Mouse (Mus musculus) heart, adult 11 months (tissue): ENCODE results near the gene Cnih3.

ENCODE experiments used
- DNase-seq: peaks from one replicate; pipeline ENCODE4 v3.0.0; 2022

The Cnih3 gene

DNA sequence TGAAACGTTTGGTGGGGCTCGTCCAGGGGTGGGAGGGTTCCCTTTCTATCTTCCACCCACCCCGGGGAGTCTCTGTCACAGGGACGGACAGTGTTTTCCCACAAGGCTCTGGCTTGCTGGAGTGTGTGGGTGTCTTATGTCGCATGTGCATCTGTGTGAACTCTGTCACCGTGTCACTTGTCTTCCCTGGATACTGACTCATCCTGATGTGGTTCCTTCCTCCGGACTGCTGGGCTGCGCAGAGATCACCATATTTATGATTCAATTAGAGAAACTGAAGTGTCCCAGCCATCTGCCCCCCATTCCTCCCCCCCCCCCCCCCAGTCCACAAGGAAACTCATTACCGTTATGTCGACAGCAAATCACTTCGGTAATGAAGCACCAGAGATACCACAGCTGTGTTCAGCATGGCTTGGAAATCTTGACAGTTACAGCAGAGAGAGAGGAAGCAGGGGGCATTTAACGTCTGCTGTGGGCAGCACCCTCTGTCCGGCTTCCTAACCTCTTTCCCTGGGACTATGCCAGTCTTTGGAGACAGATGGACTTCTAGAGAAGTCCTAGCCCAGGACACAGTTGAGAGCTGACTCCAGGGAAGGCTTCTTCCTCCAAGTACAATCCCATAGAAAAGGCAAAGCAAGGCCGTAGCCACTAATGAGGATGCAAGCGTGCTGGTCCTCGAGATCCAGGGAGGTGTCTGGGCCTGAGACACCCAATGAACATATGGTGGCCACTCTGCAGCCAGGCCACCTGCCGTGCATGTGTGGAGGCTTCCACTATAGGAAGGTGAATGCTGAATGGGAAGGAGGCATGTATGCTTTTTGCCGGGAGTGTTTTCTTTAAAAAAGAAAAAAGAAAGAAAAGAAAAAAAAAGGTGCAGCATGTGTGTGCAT lies 55.9 kb downstream of the Cnih3 start:
- no peak for DNase-seq

DNA sequence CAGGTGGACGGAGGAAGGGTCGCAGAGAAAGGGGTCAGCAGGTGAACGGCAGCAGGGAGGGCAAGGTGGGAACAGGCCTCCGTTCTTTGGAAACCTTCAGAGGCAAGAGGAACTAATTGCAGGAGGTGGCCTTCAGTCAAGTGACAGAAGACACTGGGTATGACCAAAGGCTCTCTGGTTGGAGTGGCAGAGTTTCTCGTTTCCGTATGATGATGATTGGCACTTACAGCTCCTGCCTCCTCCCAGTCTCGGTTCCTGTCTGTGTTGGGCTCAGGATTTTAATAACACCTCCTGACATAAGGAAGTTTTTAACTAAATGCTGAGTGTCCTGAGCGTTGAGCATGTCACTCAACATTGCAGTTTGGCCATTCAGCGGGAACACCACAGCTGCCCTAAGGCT lies 57.3 kb downstream of the Cnih3 start:
- DNase-seq = no peak

DNA sequence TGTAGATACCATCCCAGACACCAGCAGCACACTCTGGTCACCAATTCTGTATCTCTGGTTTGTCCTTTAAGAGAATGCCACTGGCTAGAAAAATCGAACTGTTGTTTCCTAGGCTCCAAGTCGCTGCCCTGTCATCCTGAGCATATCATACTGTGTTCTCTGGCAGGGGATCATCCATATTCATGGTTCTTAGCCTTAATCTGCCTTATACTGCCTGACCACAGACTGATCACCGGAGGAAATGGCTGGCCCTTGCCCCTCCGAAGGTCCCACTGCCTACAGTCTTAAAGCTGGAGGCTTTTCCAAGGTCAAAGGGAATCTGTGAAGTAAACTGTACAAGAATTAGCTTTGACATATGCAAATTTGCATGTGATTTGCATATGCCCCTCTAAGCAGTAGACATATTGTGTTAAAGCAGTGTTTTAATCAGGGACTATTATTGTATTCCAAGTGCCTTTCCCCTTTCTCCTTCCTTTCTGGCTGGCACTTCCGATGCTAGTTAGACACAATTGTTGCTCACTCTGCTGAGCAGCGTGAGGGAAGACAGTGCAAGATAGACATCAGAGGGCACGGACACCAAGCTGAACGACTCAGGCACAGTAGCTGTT lies 58.3 kb downstream of the Cnih3 start:
- no peak for DNase-seq

DNA sequence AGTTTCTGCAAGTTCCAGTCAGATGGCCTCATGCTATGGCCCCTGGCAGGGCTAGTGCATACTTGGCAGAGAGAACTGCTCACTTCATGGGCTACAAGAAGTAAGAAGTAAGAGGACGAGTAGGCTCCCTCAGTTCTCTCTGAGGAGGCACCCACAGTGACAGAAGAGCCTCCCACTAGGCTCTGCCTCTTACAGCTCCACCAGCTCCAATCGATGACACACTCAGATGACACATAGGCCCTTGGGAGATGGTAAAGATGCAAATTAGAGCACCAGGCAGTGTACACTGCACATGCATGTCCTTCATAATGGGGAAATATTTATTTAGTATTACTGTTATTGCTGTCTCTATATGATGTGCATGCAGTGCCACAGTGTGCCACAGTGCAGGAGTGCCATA lies 62.6 kb downstream of the Cnih3 start:
- no peak for DNase-seq

DNA sequence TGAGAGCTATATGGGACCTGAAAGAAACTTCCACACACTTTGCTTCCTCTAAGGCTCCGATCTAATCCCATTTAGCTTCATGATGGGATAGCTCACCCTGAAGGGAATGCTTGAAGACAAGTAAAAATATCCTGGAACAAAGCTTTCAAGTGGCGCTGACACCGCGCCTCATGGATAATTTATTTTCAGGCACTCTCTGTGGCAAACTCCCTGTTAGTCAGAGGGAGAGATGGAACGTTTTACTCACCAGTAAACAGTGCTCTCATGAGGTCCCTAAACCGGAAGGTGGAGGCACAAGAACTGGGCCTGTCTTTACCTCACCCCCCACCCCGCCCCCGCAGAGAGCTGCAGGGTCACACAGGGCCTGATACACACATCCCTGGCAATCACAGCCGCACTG lies 64.4 kb downstream of the Cnih3 start:
- no peak for DNase-seq

DNA sequence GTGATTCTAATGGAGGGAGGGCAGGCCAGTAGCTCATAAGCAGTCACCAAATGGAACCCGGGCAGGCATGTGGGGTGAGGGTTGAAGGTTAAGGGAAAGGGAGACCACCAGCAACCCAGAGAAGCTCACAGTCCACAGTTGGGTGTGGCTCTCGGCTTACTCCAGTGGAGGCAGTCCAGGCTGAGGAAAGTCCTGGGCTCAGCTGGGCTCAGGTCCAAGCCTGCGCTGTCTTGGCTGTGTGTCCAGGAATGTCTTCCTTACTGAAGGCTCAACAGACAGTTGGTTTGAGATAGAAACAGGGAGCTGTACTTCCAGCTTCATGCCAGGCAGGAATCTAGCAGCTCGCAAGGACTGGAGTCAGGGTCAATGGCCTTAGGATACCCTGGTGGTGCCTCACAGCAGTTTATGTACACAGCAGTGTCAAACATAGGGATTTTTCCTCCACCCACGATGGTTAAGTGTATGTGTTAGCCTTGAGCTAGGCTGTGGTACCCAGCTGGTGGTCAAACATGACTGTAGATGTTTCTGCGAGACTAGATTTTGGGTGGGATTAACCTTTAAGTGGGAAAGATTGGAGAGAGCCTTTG lies 65.6 kb downstream of the Cnih3 start:
- no peak for DNase-seq

DNA sequence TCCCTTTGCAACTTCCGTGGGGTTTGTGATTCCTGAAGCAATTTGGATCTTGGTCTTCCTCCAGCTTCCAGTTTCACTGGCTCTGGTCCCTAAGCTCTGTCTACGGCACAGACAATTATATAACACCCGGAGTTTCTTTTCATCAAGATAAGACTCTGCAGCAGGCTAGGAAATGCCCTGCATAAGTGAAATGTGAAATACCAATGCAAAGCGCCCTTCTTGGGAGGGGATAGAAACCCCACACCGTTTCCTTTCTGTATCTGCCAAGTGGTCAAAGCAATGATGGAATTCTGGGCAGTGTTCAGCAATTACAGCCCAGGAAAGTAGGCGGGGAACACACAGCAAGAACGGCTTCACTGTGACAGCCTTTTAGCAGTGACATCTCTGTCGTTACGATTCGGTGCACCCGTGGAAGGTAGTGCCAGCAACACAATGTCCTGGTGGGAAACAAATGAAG lies 67.7 kb downstream of the Cnih3 start:
- DNase-seq = no peak

DNA sequence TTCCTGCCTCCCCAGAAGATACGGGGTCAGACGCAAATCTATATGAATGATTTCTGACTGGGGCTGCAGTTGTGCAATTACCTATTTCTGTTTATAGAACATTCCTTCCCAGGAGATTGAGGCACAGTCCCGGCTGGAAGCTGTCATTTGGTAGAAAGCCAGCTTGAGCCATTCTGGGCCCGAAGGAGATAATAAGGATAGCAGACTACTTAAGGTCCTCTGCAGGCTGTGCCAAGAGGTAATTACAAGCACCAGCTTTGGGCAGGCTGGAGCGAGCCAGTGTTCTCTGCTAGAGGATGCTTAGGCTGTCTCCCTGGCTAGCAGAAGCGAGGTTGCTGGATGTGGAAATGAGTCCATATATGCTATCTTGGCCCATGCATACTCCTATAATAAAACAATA lies 70.4 kb downstream of the Cnih3 start:
- DNase-seq = no peak

DNA sequence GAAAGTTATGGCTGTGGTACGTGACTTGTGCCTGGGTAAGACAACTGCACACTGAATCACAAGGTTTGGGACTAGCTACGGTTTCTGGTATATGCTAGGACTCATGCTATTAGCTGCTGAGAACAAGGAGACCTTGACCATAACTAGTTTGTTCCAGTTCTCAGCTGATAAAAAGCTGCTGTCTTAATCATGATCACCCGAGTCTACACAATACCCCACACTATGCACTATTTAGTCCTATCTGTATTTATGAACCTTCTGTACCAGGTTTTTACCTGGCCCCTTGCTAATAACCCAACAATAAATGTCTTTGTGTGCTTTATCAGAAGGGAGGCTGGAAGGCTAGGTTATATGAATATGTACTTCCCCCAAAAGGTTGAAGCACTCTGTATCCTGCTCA lies 72.5 kb downstream of the Cnih3 start:
- DNase-seq = no peak

DNA sequence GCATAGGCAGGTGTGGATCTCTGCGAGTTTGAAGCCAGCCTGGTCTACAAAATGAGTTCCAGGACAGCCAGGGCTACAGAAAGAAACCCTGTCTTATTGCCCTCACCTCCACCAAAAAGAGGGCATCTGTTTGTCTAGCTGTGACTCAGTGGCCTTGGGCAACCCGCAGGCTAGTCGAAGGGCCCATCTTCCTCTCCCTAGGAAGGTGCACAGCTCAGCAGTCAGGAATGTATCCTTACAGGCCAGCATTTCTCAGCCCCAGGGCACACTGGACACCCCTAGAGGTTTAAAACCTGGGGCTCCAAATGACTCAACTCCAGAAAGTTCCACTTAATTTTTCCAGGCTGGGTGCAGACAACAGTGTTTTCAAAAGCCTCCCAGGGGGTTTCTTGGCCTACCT lies 73.0 kb downstream of the Cnih3 start:
- no peak for DNase-seq

DNA sequence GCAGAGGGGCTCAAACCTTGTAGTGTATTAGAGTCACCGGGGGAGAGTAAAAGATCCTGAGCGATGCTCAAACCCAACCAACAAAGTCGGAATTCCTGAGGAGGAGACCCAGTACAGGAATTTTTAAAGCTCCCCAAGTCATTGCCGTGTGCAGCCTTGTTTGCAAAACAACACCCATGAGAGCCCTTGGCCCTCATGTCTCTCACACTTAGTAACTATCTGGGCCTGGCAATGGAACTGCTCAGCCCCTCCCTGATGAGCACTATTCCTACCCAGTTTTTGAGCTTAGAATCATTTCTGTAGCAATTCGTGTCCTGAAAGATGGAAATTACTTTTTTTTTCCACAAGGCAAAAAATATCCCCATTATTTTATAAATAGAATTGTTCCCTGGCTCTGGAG lies 74.0 kb downstream of the Cnih3 start:
- DNase-seq = no peak

DNA sequence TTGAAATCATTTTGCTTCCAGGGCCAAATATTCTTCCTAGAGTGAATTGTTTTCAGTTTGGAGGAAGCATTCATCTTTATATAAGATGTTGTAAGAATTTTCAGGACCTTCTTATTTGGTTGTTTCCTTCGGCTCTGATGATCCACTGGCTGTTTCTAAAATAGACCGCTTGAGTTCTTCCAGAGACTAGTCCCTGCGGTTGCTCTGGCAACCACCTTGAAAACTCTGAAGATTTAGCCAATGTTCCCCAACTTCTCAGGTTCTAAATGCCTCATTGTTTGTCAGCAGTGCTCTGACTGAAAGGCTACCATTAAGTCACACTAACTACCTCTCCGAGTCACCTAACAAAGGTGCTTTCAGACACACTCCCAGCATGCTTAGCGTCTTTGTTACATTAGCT lies 80.8 kb downstream of the Cnih3 start:
- no peak for DNase-seq

DNA sequence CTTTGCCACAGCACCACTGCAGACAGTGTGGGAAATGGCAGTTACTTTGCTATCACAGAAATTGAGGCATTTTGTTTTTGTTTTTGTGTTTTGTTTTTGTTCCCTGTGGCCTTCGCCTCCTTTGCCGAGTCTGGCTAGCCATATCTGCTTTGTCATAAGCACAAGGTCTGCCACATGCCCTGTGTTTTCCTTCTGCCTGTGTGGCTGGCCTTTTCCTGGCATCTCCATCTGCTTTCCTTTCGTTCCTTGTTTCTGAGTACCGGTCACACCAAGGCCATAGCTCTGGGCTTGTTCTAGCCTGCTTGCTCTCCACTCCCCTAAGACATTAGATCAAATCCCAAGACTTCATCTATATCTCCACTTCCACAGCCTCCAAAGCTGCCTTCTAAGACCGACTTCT lies 83.0 kb downstream of the Cnih3 start:
- DNase-seq = no peak

DNA sequence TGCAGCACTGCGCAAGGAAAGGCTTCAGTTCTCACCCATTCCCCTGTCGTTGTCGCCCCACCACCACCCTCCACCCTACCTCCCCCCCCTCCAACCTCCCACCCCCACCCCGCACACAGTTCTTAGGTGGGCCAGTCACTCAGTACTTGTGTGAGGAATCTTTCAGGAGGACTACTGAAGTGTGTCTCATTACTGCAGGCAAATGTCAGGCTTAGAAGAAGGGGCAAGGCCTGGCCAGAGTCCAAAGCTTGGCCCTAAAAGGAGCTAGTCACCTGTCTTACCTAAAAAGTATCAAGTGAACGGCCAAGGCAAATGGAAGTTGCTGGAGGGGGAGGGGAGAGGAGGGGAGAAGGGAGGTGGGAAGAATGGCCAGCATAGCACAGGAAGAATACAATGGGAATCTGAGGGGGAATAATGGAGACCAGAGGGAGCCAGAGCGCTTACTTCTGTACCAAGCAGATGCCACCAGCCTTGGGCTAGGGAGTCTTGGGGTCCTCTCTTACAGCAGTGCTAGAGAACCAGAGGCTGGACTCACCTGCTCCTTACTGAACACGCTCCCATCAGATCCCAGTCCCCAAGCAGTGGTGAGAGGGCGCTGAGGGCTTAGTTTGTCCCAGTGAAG lies 88.7 kb downstream of the Cnih3 start:
- DNase-seq = no peak

DNA sequence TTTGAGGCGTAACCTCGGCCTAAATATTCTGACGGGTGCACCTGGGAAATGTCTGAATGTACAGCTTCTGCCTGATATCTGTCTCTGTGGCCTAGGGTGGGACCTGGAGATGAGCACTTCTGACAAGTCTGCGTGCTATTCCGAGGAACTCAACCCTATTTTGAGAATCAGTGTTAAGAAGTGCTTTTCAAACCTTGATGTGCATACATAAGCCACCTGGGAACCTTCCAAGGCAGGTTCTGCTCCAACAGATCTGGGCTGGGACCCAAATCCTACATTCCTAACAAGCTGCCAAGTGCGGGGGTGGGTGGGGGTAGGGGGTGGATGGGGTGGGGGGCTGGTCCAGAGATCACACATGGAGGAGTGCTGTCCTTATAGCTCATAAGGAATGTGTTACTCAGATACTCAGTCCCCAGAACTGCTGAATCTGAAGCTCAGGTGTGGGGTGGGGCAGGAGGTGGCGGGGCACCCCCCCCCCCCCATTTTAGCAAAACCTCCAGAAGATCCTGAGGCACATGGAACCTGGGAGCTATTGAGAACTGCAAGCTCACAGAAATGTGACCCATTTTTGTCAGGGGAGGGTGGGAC lies 89.3 kb downstream of the Cnih3 start:
- DNase-seq = no peak

DNA sequence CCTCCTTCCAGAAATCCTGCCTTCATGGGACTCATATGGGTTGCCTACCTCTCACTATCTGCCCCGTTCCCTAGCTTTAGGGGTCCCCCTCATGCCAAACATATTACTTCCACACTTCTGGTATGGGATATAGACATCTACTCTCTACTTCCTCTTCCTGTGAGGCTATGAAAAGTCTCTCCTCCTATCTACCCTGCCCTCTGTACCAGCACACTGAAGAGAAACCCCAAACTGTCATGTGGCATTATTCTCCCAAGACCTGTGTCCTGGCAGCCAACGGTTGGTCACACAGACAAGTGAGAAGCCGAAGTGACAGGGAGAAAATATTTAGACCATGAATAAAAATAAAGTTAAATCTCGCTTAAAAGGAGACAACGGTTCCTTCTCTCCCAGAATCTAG lies 92.6 kb downstream of the Cnih3 start:
- no peak for DNase-seq

DNA sequence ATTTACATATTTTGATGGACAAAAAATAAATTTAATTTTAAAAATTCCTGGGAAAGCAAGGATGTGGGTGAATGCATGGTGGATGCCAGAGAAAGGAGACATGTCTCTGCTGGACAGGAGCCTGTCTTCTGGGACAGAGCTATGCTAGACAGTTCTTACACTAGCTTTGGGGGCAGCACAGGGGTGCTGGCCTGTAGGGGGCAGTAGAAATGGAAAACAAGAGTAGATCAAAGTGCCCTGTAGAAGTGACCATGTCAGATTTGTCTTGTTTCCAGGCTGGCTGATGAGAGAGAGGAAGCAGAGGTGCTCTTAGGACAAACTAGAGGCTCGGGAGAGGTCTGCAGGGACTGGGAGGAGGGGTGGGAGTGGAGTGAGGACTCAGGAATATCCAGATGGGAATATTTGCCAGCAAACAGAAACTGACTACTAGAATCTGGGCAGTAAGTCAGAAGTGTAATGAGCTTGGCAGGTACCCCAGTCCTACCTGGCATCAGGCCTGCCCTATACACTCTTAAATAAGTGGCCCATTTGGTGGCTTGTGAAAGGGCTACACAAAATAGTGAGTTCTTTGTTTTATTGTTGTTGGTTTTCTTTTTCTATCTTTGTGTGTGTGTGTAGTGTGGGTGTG lies 93.3 kb downstream of the Cnih3 start:
- peak; percentile 89 for DNase-seq

DNA sequence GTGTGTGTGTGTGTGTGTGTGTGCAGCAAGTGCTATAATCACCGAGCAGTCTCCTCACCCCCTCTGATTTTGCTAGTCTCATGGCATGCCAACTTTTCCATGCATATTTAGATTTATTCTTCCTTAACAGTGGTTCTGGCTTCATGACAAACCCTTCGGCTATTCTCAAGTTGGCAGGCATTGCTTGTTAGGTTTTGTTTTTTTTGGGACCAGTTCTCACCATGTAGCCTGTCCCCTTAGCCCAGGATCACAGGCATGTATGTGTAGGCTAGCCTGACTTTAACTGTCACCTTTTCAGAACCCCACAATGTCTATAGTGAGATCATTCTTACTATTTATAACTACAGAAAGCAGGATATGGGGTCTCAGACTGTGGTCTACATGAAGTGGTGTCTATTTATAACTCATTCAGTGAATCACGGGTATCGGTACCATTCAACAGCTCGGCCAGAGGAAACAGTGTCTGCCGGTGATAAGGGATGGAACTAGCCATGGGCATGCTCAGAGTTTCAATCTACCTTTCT lies 94.2 kb downstream of the Cnih3 start:
- no peak for DNase-seq

DNA sequence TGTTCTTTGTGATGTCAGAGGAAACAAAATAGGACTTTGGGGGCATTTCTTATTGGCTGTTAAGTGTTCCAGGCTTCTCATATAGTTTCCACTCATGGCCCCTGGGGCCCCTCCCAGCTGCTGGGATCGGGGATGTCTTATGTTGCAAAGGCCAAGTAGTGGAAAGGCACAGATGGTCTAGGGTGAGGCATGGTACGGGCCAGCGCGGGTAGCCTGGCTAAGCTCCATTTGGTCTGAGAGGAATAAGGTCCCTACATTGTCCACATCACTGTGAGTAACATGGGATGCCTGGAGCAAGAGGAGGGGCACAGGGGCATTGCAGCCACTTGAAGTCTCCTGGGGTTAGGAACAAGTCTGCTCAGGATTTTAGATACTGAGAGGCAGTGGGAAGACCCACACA lies 95.1 kb downstream of the Cnih3 start:
- DNase-seq = no peak

DNA sequence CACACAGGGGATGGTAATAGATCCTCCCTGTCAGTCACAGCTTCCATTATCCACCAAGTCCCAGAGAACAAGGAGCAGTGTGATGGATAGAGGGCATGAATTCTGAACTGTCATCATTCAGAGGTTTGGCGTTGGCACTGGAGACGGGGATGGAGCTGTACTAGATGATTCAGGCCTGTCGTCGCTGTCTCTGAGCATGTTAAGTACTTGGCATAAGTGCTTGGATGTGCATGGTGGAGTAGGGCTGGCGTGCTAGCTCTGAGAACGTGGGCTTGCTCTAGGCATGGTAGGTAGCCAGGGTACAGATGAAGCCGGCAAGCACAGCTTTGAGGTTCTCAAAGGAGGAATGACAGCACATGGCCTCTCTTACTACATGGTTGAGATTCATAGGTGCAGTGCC lies 95.6 kb downstream of the Cnih3 start:
- no peak for DNase-seq

DNA sequence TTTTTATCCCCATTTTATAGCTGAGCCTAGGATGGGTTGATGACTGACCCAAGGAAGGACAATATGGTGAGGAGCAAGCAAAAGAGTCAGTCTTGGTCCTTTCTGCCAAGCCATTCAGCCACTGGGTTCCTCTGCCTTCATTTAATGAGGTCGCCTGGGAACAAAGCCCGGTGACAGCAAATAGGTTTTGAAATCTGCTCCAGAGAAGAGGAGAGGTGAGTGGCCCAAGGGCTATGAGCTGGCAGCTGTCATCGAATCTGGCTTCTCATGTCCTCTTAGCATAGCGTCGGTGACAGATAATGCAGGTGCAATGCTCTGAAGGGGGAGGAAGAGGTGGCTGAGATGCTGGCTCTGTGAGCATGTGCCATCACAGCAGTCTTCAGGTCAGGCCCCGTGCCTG lies 100.7 kb downstream of the Cnih3 start:
- no peak for DNase-seq

DNA sequence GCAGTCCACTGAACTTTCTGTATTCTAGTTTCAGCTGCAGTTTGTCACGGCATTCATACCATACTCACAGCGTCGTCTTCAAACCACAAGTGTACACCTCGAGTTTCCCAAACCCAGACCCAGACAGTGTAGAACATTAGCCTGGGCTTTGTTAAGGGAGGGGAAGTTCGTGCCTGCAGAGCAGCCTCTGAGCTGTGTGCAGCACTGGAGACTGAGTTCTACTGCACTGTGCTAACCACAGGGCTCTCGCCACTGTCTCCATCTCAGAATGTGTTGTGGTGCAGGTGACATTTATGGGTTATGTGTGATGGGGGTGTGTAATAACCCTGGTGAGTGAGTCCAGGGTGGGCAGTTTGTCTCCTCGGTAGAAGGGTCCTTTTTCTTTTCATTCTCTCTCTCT lies 104.5 kb downstream of the Cnih3 start:
- DNase-seq = no peak
